Mouse (Mus musculus): ENCODE measurements around the gene St5. TPM values are rescaled to one million over a fixed set of nuclear protein-coding genes. Genes with fewer than 3 reads are reported as not detected.

St5 gene
- total and polyA plus RNA-seq, 3 experiments: 2.6 to 3.4 TPM; not detected in 1

DNA sequence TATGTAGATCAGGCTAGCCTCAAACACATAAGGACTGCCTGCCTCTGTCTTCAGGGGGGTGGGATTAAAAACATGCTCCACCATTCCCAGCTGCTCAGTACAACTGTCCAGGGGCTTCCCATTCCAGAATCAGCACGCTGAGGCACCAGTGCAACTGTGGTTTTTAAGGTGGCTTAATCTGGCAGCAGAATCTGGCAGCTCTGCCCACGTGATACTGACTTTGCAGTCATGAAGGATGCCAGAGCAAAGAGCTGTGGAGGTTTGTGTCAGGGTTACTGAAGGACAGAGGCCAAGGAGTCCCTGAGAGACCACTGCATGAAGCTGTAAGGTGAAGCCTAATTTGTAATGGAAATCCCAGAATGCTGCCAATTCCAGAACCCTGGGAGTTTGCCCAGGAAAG lies 192.6 kb downstream of the St5 start:
- H3K27ac ChIP-seq (ENCODE audit: control insufficient read depth, low read depth, low read length): no peak overlapping the region
- TF ChIP-seq CHD2 (IDR thresholded peaks at IDR 0.05; ENCODE audit: low read length) (no peak), MAZ (IDR thresholded peaks at IDR 0.05; ENCODE audit: low read depth, low read length) (no peak), MAX (IDR thresholded peaks at IDR 0.05; ENCODE audit: low read length) (peak; percentile 57), CTCF (IDR thresholded peaks at IDR 0.05 in 2 of 3, conservative IDR thresholded peaks at IDR 0.05 in 1 of 3; ENCODE audit: control insufficient read depth in 1 of 3, insufficient read depth in 1 of 3, low read depth in 2 of 3, low read length in 3 of 3, poor library complexity in 1 of 3, severe bottlenecking in 1 of 3) (no peak), USF2 (IDR thresholded peaks at IDR 0.05; ENCODE audit: borderline replicate concordance in 1 of 2, insufficient read depth in 1 of 2, low read depth in 1 of 2, low read length in 2 of 2) (peak in 1 of 2 experiments; percentile 56; a peak in 1 of 4 replicates), BHLHE40 (IDR thresholded peaks at IDR 0.05; ENCODE audit: borderline replicate concordance, low read depth, low read length) (no peak), CHD1 (IDR thresholded peaks at IDR 0.05; ENCODE audit: low read depth, low read length) (no peak), TBP (IDR thresholded peaks at IDR 0.05; ENCODE audit: low read depth, low read length) (no peak), MEF2A (IDR thresholded peaks at IDR 0.05; ENCODE audit: extremely low read depth, insufficient replicate concordance, low read depth, low read length, poor library complexity, severe bottlenecking) (no peak), USF1 (IDR thresholded peaks at IDR 0.05; ENCODE audit: low read depth, low read length) (peak; percentile 90), E2F4 (IDR thresholded peaks at IDR 0.05; ENCODE audit: borderline replicate concordance, low read depth, low read length) (no peak), GATA1 (IDR thresholded peaks at IDR 0.05; ENCODE audit: low read depth, low read length) (peak; percentile 56), MYB (IDR thresholded peaks at IDR 0.05; ENCODE audit: low read depth, low read length) (0 out of 2 replicates have a peak, but pooled peaks have one; percentile 25), RCOR1 (IDR thresholded peaks at IDR 0.05; ENCODE audit: low read depth, low read length) (0 out of 2 replicates have a peak, but pooled peaks have one; percentile 30), EP300 (IDR thresholded peaks at IDR 0.05; ENCODE audit: low read depth in 1 of 2, low read length in 2 of 2) (peak; percentile 34 to 37; a peak in 3 of 4 replicates), ETS1 (IDR thresholded peaks at IDR 0.05; ENCODE audit: low read depth, low read length) (peak; percentile 33; the same call in 1 of the 2 replicates), SMC3 (IDR thresholded peaks at IDR 0.05; ENCODE audit: low read depth, low read length) (no peak), MYC (IDR thresholded peaks at IDR 0.05; ENCODE audit: low read depth, low read length) (peak; percentile 28; the same call in 1 of the 2 replicates), MXI1 (IDR thresholded peaks at IDR 0.05; ENCODE audit: low read depth, low read length) (no peak; the same call in 1 of the 2 replicates), JUND (IDR thresholded peaks at IDR 0.05; ENCODE audit: low read depth, low read length) (no peak), ZKSCAN1 (IDR thresholded peaks at IDR 0.05; ENCODE audit: low read depth, low read length) (no peak), KAT2A (conservative IDR thresholded peaks at IDR 0.05; ENCODE audit: low read depth, low read length) (no peak)
- no peaks in the 10 kb centered on the region; a peak in 1 of 4 replicates for H3K27me3 ChIP-seq (ENCODE audit: control insufficient read depth in 1 of 2, insufficient read depth in 2 of 2, low read length in 2 of 2)
- no peaks in the 10 kb centered on the region for H3K79me2 ChIP-seq (ENCODE audit: control insufficient read depth, insufficient read depth, low read length, poor library complexity)
- peaks cover 0 to 7% of the 10 kb centered on the region in 2 experiments; a peak in 1 of 4 replicates for H3K36me3 ChIP-seq (ENCODE audit: control insufficient read depth in 1 of 2, insufficient read depth in 2 of 2, low read length in 2 of 2)
- H3K4me1 ChIP-seq (ENCODE audit: control insufficient read depth in 1 of 2, insufficient read depth in 2 of 2, low read length in 2 of 2): peaks cover 9 to 15% of the 10 kb centered on the region in 2 experiments
- no peaks in the 10 kb centered on the region for H3K9me3 ChIP-seq (replicated peaks; ENCODE audit: insufficient read depth, low read length)
- peak; percentile 35 for DNase-seq (ENCODE audit: low read depth, low spot score)
- H3K4me3 ChIP-seq (ENCODE audit: control insufficient read depth in 1 of 2, insufficient read depth in 1 of 2, low read depth in 2 of 2, low read length in 2 of 2): no peak overlapping the region
- no peak overlapping the region for H3K9ac ChIP-seq (ENCODE audit: control insufficient read depth, low read depth, low read length, poor library complexity, severe bottlenecking)
